Mouse (Mus musculus): Measurements from ENCODE around the gene Ehbp1l1. TPM values are rescaled to one million over a fixed set of nuclear protein-coding genes. Genes with fewer than 3 reads are reported as not detected.

Ehbp1l1 gene
- polyA plus RNA-seq (2012; rRNA removed; ENCODE audit: low replicate concordance) = 101 and 111 TPM in 2 replicates

GRCm38 (mm10) chr19:5725767-5726515 lies at the start of gene Ehbp1l1:
TSS of gene Ehbp1l1 (minus strand) at chr19:5726317.

GRCm38 (mm10) chr19:5770925-5771860 lies 45.1 kb upstream of the Ehbp1l1 start, which contains the start of gene Scyl1:
TSS of gene Scyl1 (minus strand) at chr19:5771419.

GRCm38 (mm10) chr19:5740320-5741317 lies 14.5 kb upstream of the Ehbp1l1 start, which contains the start of gene Ltbp3:
TSS of gene Ltbp3 (plus strand) at chr19:5740904.

GRCm38 (mm10) chr19:5729444-5729815 lies 3.3 kb upstream of the Ehbp1l1 start, which contains the start of gene Fam89b:
TSS of gene Fam89b (minus strand) at chr19:5729653.

GRCm38 (mm10) chr19:5704163-5704800 lies 21.8 kb downstream of the Ehbp1l1 start, which contains the start of gene Kcnk7:
TSS of gene Kcnk7 (plus strand) at chr19:5704367.

GRCm38 (mm10) chr19:5688200-5689087 lies 37.7 kb downstream of the Ehbp1l1 start, which contains the start of the genes Map3k11 and Pcnx3:
TSS of gene Map3k11 (plus strand) at chr19:5688742.
TSS of gene Pcnx3 (minus strand) at chr19:5688908.

GRCm38 (mm10) chr19:5662981-5663913 lies 62.9 kb downstream of the Ehbp1l1 start, which contains the start of gene Sipa1:
TSS of gene Sipa1 (minus strand) at chr19:5663707.

Other genes with a start within 250 kb of the Ehbp1l1 start
- gene Mus81, start 237.9 kb downstream of the Ehbp1l1 start, polyA plus RNA-seq (2012; rRNA removed; ENCODE audit: low replicate concordance) = 34.1 and 53.2 TPM in 2 replicates
- 582 and 661 TPM in 2 replicates for gene Cfl1, start 235.9 kb downstream of the Ehbp1l1 start, polyA plus RNA-seq (2012; rRNA removed; ENCODE audit: low replicate concordance)
- 1.7 and 2.2 TPM in 2 replicates for gene 1700020D05Rik, start 222.5 kb downstream of the Ehbp1l1 start, polyA plus RNA-seq (2012; rRNA removed; ENCODE audit: low replicate concordance)
- gene Snx32, start 215.8 kb downstream of the Ehbp1l1 start, polyA plus RNA-seq (2012; rRNA removed; ENCODE audit: low replicate concordance) = 19.9 and 27.1 TPM in 2 replicates
- gene Ovol1, start 165.7 kb downstream of the Ehbp1l1 start, polyA plus RNA-seq (2012; rRNA removed; ENCODE audit: low replicate concordance) = 2.3 TPM in 1 of 2 replicates, not detected in the other
- 7.8 and 11.4 TPM in 2 replicates for gene Ap5b1, start 158.3 kb downstream of the Ehbp1l1 start, polyA plus RNA-seq (2012; rRNA removed; ENCODE audit: low replicate concordance)
- gene Rnaseh2c, start 124.4 kb downstream of the Ehbp1l1 start, polyA plus RNA-seq (2012; rRNA removed; ENCODE audit: low replicate concordance) = 27.4 and 39.1 TPM in 2 replicates
- 41.6 and 73.9 TPM in 2 replicates for gene Kat5, start 116.1 kb downstream of the Ehbp1l1 start, polyA plus RNA-seq (2012; rRNA removed; ENCODE audit: low replicate concordance)
- gene Rela, start 88.8 kb downstream of the Ehbp1l1 start, polyA plus RNA-seq (2012; rRNA removed; ENCODE audit: low replicate concordance) = 96.7 and 101 TPM in 2 replicates
- 106 and 108 TPM in 2 replicates for gene Sipa1, start 62.6 kb downstream of the Ehbp1l1 start, polyA plus RNA-seq (2012; rRNA removed; ENCODE audit: low replicate concordance)
- 64.7 and 65.5 TPM in 2 replicates for gene Map3k11, start 37.6 kb downstream of the Ehbp1l1 start, polyA plus RNA-seq (2012; rRNA removed; ENCODE audit: low replicate concordance)
- gene Pcnx3, start 37.4 kb downstream of the Ehbp1l1 start, polyA plus RNA-seq (2012; rRNA removed; ENCODE audit: low replicate concordance) = 89.4 and 136 TPM in 2 replicates
- gene Kcnk7, start 21.9 kb downstream of the Ehbp1l1 start, polyA plus RNA-seq (2012; rRNA removed; ENCODE audit: low replicate concordance) = 0.39 TPM in 1 of 2 replicates, not detected in the other
- 211 and 249 TPM in 2 replicates for gene Fam89b, start 3.3 kb upstream of the Ehbp1l1 start, polyA plus RNA-seq (2012; rRNA removed; ENCODE audit: low replicate concordance)
- gene Ltbp3, start 14.6 kb upstream of the Ehbp1l1 start, polyA plus RNA-seq (2012; rRNA removed; ENCODE audit: low replicate concordance) = 272 and 332 TPM in 2 replicates
- 144 and 167 TPM in 2 replicates for gene Scyl1, start 45.1 kb upstream of the Ehbp1l1 start, polyA plus RNA-seq (2012; rRNA removed; ENCODE audit: low replicate concordance)
- gene Frmd8, start 149.0 kb upstream of the Ehbp1l1 start, polyA plus RNA-seq (2012; rRNA removed; ENCODE audit: low replicate concordance) = 22.5 and 24.5 TPM in 2 replicates
- gene Slc25a45, start 151.5 kb upstream of the Ehbp1l1 start, polyA plus RNA-seq (2012; rRNA removed; ENCODE audit: low replicate concordance) = 24.1 and 26.7 TPM in 2 replicates
- 0.33 and 1.0 TPM in 2 replicates for gene Tigd3, start 167.8 kb upstream of the Ehbp1l1 start, polyA plus RNA-seq (2012; rRNA removed; ENCODE audit: low replicate concordance)
- gene Dpf2, start 186.7 kb upstream of the Ehbp1l1 start, polyA plus RNA-seq (2012; rRNA removed; ENCODE audit: low replicate concordance) = 73.6 and 128 TPM in 2 replicates
- 24.5 and 38.9 TPM in 2 replicates for gene Cdc42ep2, start 198.5 kb upstream of the Ehbp1l1 start, polyA plus RNA-seq (2012; rRNA removed; ENCODE audit: low replicate concordance)
- 60.9 and 84.4 TPM in 2 replicates for gene Pola2, start 237.9 kb upstream of the Ehbp1l1 start, polyA plus RNA-seq (2012; rRNA removed; ENCODE audit: low replicate concordance)

Data from subcutaneous adipose tissue, adult 2 months (tissue).